Comparison of ENCODE assay signal across 8 mouse cellular contexts in genomic region chr16:91044270-91045182, GRCm38 (mm10). TPM values are rescaled to one million over a fixed set of nuclear protein-coding genes. Genes with fewer than 3 reads are reported as not detected.
DNase-seq lines count a peak whose midpoint lies in the region; ATAC-seq and TF ChIP-seq lines count a peak whose summit lies in the region.

TSS of gene Paxbp1 (minus strand) at chr16:91044543.

- H3K9me3 ChIP-seq in embryonic facial prominence, embryonic 13.5 days: no peaks in the 10 kb centered on the region
- no peaks in the 10 kb centered on the region for H3K9me3 ChIP-seq in limb, embryonic 12.5 days
- H3K9me3 ChIP-seq in midbrain, embryonic 15.5 days: no peaks in the 10 kb centered on the region

- peak; percentile 93 for DNase-seq in 3134 (ENCODE audit: extremely low read depth, insufficient read length, low spot score)
- DNase-seq in adrenal gland, postnatal 36 days: peak; percentile 99
- peak; percentile 99 to 100 for DNase-seq in heart, adult 18-20 months
- peak; percentile 99 for DNase-seq in kidney, adult 2 months
- DNase-seq in spleen, adult 2 months (ENCODE audit: low read depth in 1 of 2, low spot score in 2 of 2): peak; percentile 95 to 98

- TF ChIP-seq CTCF in kidney, adult 2 months (conservative IDR thresholded peaks at IDR 0.05; ENCODE audit: insufficient read depth, insufficient read length, low read depth, low read length): peak; percentile 94; the same call in 1 of the 2 replicates
- TF ChIP-seq CTCF in spleen, adult 2 months (IDR thresholded peaks at IDR 0.05; ENCODE audit: extremely low read depth, insufficient read depth, insufficient read length, insufficient replicate concordance): peak; percentile 92

- peak within 1 kb of the TSS; percentile 70 for H3K4me2 ChIP-seq in embryonic facial prominence, embryonic 13.5 days
- H3K4me2 ChIP-seq in limb, embryonic 12.5 days: peak within 1 kb of the TSS; percentile 75
- peak within 1 kb of the TSS; percentile 66 for H3K4me2 ChIP-seq in midbrain, embryonic 15.5 days

- H3K9ac ChIP-seq in embryonic facial prominence, embryonic 13.5 days: peak within 1 kb of the TSS; percentile 97
- peak within 1 kb of the TSS; percentile 91 for H3K9ac ChIP-seq in limb, embryonic 12.5 days (replicated peaks)
- peak within 1 kb of the TSS; percentile 97 for H3K9ac ChIP-seq in midbrain, embryonic 15.5 days

- no peaks in the 10 kb centered on the region for H3K27me3 ChIP-seq in embryonic facial prominence, embryonic 13.5 days
- H3K27me3 ChIP-seq in kidney, adult 2 months (replicated peaks; ENCODE audit: control insufficient read depth, insufficient read depth, low read length): no peaks in the 10 kb centered on the region
- H3K27me3 ChIP-seq in limb, embryonic 12.5 days: peaks cover 3% of the 10 kb centered on the region; the same call in 1 of the 2 replicates
- H3K27me3 ChIP-seq in midbrain, embryonic 15.5 days (replicated peaks): no peaks in the 10 kb centered on the region; the same call in 1 of the 2 replicates
- H3K27me3 ChIP-seq in spleen, adult 2 months (ENCODE audit: control insufficient read depth, insufficient read depth, low read length): no peaks in the 10 kb centered on the region

- TF ChIP-seq POLR2A in kidney, adult 2 months (IDR thresholded peaks at IDR 0.05; ENCODE audit: low read depth, low read length): peak; percentile 74
- TF ChIP-seq POLR2A in spleen, adult 2 months (IDR thresholded peaks at IDR 0.05; ENCODE audit: low read depth, low read length): peak; percentile 32

- 2% methylated on average over 67 of the region's 70 CpGs for WGBS in embryonic facial prominence, embryonic 13.5 days
- 1% methylated on average over 70 of the region's 70 CpGs for WGBS in kidney, adult 2 months
- WGBS in limb, embryonic 12.5 days: 2% methylated on average over 68 of the region's 70 CpGs
- 2% methylated on average over 70 of the region's 70 CpGs for WGBS in midbrain, embryonic 15.5 days
- WGBS in spleen, adult 2 months: 2% methylated on average over 67 of the region's 70 CpGs

- peak; percentile 94 for ATAC-seq in embryonic facial prominence, embryonic 13.5 days (ENCODE audit: insufficient number of reproducible peaks, insufficient read depth, low FRiP score, low TSS enrichment, low read depth)
- peak; percentile 96 for ATAC-seq in limb, embryonic 12.5 days (ENCODE audit: insufficient number of reproducible peaks, insufficient read depth, low FRiP score, low TSS enrichment, low read depth)
- peak; percentile 97 for ATAC-seq in midbrain, embryonic 15.5 days (replicated peaks)

- peaks cover 16% of the 10 kb centered on the region for H3K4me1 ChIP-seq in embryonic facial prominence, embryonic 13.5 days
- peaks cover 3% of the 10 kb centered on the region; the same call in 1 of the 2 replicates for H3K4me1 ChIP-seq in kidney, adult 2 months (ENCODE audit: control insufficient read depth, insufficient read depth, low read length)
- H3K4me1 ChIP-seq in limb, embryonic 12.5 days (replicated peaks): peaks cover 6% of the 10 kb centered on the region
- peaks cover 25% of the 10 kb centered on the region for H3K4me1 ChIP-seq in midbrain, embryonic 15.5 days
- peaks cover 4% of the 10 kb centered on the region for H3K4me1 ChIP-seq in spleen, adult 2 months (ENCODE audit: control insufficient read depth, insufficient read depth, insufficient read length)

- H3K36me3 ChIP-seq in embryonic facial prominence, embryonic 13.5 days: peaks cover 15% of the 10 kb centered on the region
- H3K36me3 ChIP-seq in kidney, adult 2 months (ENCODE audit: control insufficient read depth, insufficient read depth, low read length): no peaks in the 10 kb centered on the region
- peaks cover 18% of the 10 kb centered on the region for H3K36me3 ChIP-seq in limb, embryonic 12.5 days
- H3K36me3 ChIP-seq in midbrain, embryonic 15.5 days (replicated peaks): no peaks in the 10 kb centered on the region
- no peaks in the 10 kb centered on the region; the same call in 1 of the 2 replicates for H3K36me3 ChIP-seq in spleen, adult 2 months (ENCODE audit: control insufficient read depth, insufficient read depth, low read length)

- peak within 1 kb of the TSS; percentile 88 for H3K4me3 ChIP-seq in embryonic facial prominence, embryonic 13.5 days
- peak within 1 kb of the TSS; percentile 74 for H3K4me3 ChIP-seq in kidney, adult 2 months (ENCODE audit: insufficient read depth, low read depth, low read length)
- H3K4me3 ChIP-seq in limb, embryonic 12.5 days (replicated peaks): peak within 1 kb of the TSS; percentile 97
- peak within 1 kb of the TSS; percentile 88 for H3K4me3 ChIP-seq in midbrain, embryonic 15.5 days
- peak within 1 kb of the TSS; percentile 93 for H3K4me3 ChIP-seq in spleen, adult 2 months (ENCODE audit: extremely low read depth, insufficient read depth, insufficient read length)

- peak within 1 kb of the TSS; percentile 97 for H3K27ac ChIP-seq in embryonic facial prominence, embryonic 13.5 days
- H3K27ac ChIP-seq in kidney, adult 2 months (ENCODE audit: insufficient read depth, low read depth, low read length): peak within 1 kb of the TSS; percentile 77
- H3K27ac ChIP-seq in limb, embryonic 12.5 days: peak within 1 kb of the TSS; percentile 93
- H3K27ac ChIP-seq in midbrain, embryonic 15.5 days: peak within 1 kb of the TSS; percentile 96
- H3K27ac ChIP-seq in spleen, adult 2 months (ENCODE audit: insufficient read depth, low read length): peak within 1 kb of the TSS; percentile 92

RNA-seq across cellular contexts. Expression of gene Paxbp1, which starts in this region (rescaled TPM):
- 10 to 100 TPM; 44.3 to 62.3 TPM for total RNA-seq in adrenal gland, postnatal 36 days (2021)
- 71.6 and 76.4 TPM in 2 replicates for polyA plus RNA-seq in embryonic facial prominence, embryonic 13.5 days (2015; fragmentation: Nextera tagmentation; extraction: Ambion mirVana)
- 10 to 100 TPM; 11.3 to 12.4 TPM for total RNA-seq in heart, adult 18-20 months (2021)
- polyA plus RNA-seq in kidney, adult 2 months (2012; rRNA removed): 13.3 and 13.6 TPM in 2 replicates
- 92.0 and 96.2 TPM in 2 replicates for polyA plus RNA-seq in limb, embryonic 12.5 days (2016; fragmentation: Nextera tagmentation; extraction: Ambion mirVana)
- 71.4 and 80.7 TPM in 2 replicates for polyA plus RNA-seq in midbrain, embryonic 15.5 days (2015; fragmentation: Nextera tagmentation; extraction: Ambion mirVana)
- polyA plus RNA-seq in spleen, adult 2 months (2012; rRNA removed): 10.4 and 11.9 TPM in 2 replicates

Comparison
In these comparisons a context has a peak if more than half of its experiments do, and no peak if none do; other contexts are left out.
1. Peak in every context shown above with its lines: DNase-seq, ATAC-seq, H3K4me3 ChIP-seq and H3K27ac ChIP-seq.